Mouse (Mus musculus) lung, postnatal 0 days (tissue): Measurements from ENCODE around the gene Ergic1.

Experiments used
- CTCF ChIP-seq: IDR thresholded peaks from 2 replicates; pipeline ENCODE4 v1.5.1; 2016; ENCODE audit warnings: antibody characterized with exemption, mild to moderate bottlenecking
- EP300 ChIP-seq: IDR thresholded peaks from 2 replicates; pipeline ENCODE4 v1.6.1; 2016; ENCODE audit warnings: antibody characterized with exemption, mild to moderate bottlenecking, control low read depth

GRCm38 (mm10) chr17:26640286-26640740 is 79.0 kb downstream of the Ergic1 start:
- no peak for TF ChIP-seq CTCF
- no peak for TF ChIP-seq EP300
